Mouse (Mus musculus) embryo, embryonic 10.5 days (tissue): ENCODE measurements around the gene 2310079G19Rik.

Source experiments
- DNase-seq: peaks from one replicate; pipeline ENCODE4 v3.0.0-alpha.2; 2015; ENCODE audit warnings: low spot score

Gene 2310079G19Rik

GRCm38 (mm10) chr16:88627566-88627965 is at the start of gene 2310079G19Rik:
Gene 2310079G19Rik, minus strand, starts transcription at chr16:88627666.
- no peak for DNase-seq

- DNase-seq, result no peak
Measured at GRCm38 (mm10) chr16:88671571-88671970, 44.1 kb upstream of the 2310079G19Rik start, which contains the start of gene Krtap27-1. Gene Krtap27-1, minus strand, starts transcription at chr16:88671671.

- DNase-seq, result no peak
Measured at GRCm38 (mm10) chr16:88657426-88657825, 30.0 kb upstream of the 2310079G19Rik start.

GRCm38 (mm10) chr16:88651952-88652351 is 24.5 kb upstream of the 2310079G19Rik start:
- no peak for DNase-seq

GRCm38 (mm10) chr16:88651082-88651481 is 23.6 kb upstream of the 2310079G19Rik start:
- DNase-seq, result no peak

GRCm38 (mm10) chr16:88647358-88647846 is 19.9 kb upstream of the 2310079G19Rik start, which contains the start of gene Krtap26-1:
Gene Krtap26-1, minus strand, starts transcription at chr16:88647796.
- no peak for DNase-seq

- no peak for DNase-seq
Measured at GRCm38 (mm10) chr16:88646366-88647111, 19.1 kb upstream of the 2310079G19Rik start.

GRCm38 (mm10) chr16:88640053-88640452 is 12.6 kb upstream of the 2310079G19Rik start:
- no peak for DNase-seq

GRCm38 (mm10) chr16:88635142-88635541 is 7.7 kb upstream of the 2310079G19Rik start:
- peak; percentile 17 for DNase-seq

GRCm38 (mm10) chr16:88631474-88631873 is 4.0 kb upstream of the 2310079G19Rik start:
- DNase-seq, result no peak

GRCm38 (mm10) chr16:88612712-88613111 is 14.8 kb downstream of the 2310079G19Rik start:
- peak; percentile 15 for DNase-seq

GRCm38 (mm10) chr16:88611922-88612321 is 15.5 kb downstream of the 2310079G19Rik start, which contains the start of gene Krtap24-1:
Gene Krtap24-1, minus strand, starts transcription at chr16:88612279.
- no peak for DNase-seq

GRCm38 (mm10) chr16:88604570-88604969 is 22.9 kb downstream of the 2310079G19Rik start:
- DNase-seq, result no peak

GRCm38 (mm10) chr16:88602464-88602863 is 25.0 kb downstream of the 2310079G19Rik start:
- DNase-seq, result peak; percentile 7

GRCm38 (mm10) chr16:88600303-88600702 is 27.2 kb downstream of the 2310079G19Rik start:
- peak; percentile 7 for DNase-seq

GRCm38 (mm10) chr16:88599504-88600237 is 27.8 kb downstream of the 2310079G19Rik start:
- DNase-seq, result peak; percentile 36

GRCm38 (mm10) chr16:88592758-88593157 is 34.7 kb downstream of the 2310079G19Rik start:
- DNase-seq, result peak; percentile 53

- DNase-seq, result no peak
Measured at GRCm38 (mm10) chr16:88583338-88583737, 44.1 kb downstream of the 2310079G19Rik start.
